Comparison of ENCODE assay signal across 8 mouse cellular contexts in genomic region chr1:172501371-172502144, GRCm38 (mm10). TPM values are rescaled to one million over a fixed set of nuclear protein-coding genes. Genes with fewer than 3 reads are reported as not detected.
DNase-seq lines count a peak whose midpoint lies in the region; ATAC-seq and TF ChIP-seq lines count a peak whose summit lies in the region.

No protein-coding gene starts in this region.

- intact Hi-C loops in left cerebral cortex, postnatal 25 days (cut with DNase I) = no loop called here

- peaks cover 81% of the 10 kb centered on the region for H3K4me1 ChIP-seq in heart, embryonic 10.5 days
- H3K4me1 ChIP-seq in lung, postnatal 0 days (ENCODE audit: insufficient read depth, low read depth, low read length) = peaks cover 26% of the 10 kb centered on the region
- peaks cover 38% of the 10 kb centered on the region for H3K4me1 ChIP-seq in olfactory bulb, adult 2 months (ENCODE audit: control insufficient read depth, insufficient read depth, low read length)

- peak overlapping the region; percentile 90 for H3K9ac ChIP-seq in lung, postnatal 0 days (replicated peaks; ENCODE audit: low read depth)

- peak; percentile 80; the same call in 1 of the 2 replicates for TF ChIP-seq EP300 in lung, postnatal 0 days (IDR thresholded peaks at IDR 0.05)

- WGBS in heart, embryonic 10.5 days = 22% methylated on average over 13 of the region's 13 CpGs
- 8% methylated on average over 13 of the region's 13 CpGs for WGBS in lung, postnatal 0 days
- 35% methylated on average over 13 of the region's 13 CpGs for WGBS in olfactory bulb, adult 2 months

- peak; percentile 94 for DNase-seq in Muller cell, postnatal 12 days (ENCODE audit: inconsistent ontology term)
- peak; percentile 35 for DNase-seq in embryo, embryonic 11 days
- peak; percentile 89 for DNase-seq in heart, embryonic 10.5 days (ENCODE audit: low spot score)
- peak; percentile 58 to 59 for DNase-seq in kidney, adult 8-10 months
- peak; percentile 95 for DNase-seq in lung, postnatal 0 days (ENCODE audit: low spot score)
- no peak for DNase-seq in cerebellum, postnatal 14 days
- DNase-seq in left cerebral cortex, postnatal 25 days (ENCODE audit: low spot score in 2 of 2) = no peak

- H3K27me3 ChIP-seq in heart, embryonic 10.5 days (ENCODE audit: insufficient read depth, poor library complexity, severe bottlenecking) = peaks cover 5% of the 10 kb centered on the region
- no peaks in the 10 kb centered on the region for H3K27me3 ChIP-seq in lung, postnatal 0 days (replicated peaks; ENCODE audit: insufficient read depth, low read length)

- peak; percentile 42 for TF ChIP-seq CTCF in lung, postnatal 0 days (IDR thresholded peaks at IDR 0.05)
- no peak for TF ChIP-seq CTCF in olfactory bulb, adult 2 months (IDR thresholded peaks at IDR 0.05; ENCODE audit: insufficient read depth, low read depth, low read length)

- H3K4me2 ChIP-seq in lung, postnatal 0 days (replicated peaks; ENCODE audit: low read depth, low read length) = peak overlapping the region; percentile 63

- H3K4me3 ChIP-seq in heart, embryonic 10.5 days = peak overlapping the region; percentile 79
- peak overlapping the region; percentile 94 for H3K4me3 ChIP-seq in lung, postnatal 0 days (ENCODE audit: low read depth, low read length)
- H3K4me3 ChIP-seq in olfactory bulb, adult 2 months (ENCODE audit: insufficient read depth, low read depth, low read length) = peak overlapping the region; percentile 28

- H3K36me3 ChIP-seq in heart, embryonic 10.5 days = peaks cover 38% of the 10 kb centered on the region
- H3K36me3 ChIP-seq in lung, postnatal 0 days (ENCODE audit: insufficient read depth, low read length) = peaks cover 18% of the 10 kb centered on the region

- peak; percentile 63 for ATAC-seq in lung, postnatal 0 days

- H3K27ac ChIP-seq in heart, embryonic 10.5 days = peak overlapping the region; percentile 92
- peak overlapping the region; percentile 98 for H3K27ac ChIP-seq in lung, postnatal 0 days (ENCODE audit: low read length)
- no peak overlapping the region for H3K27ac ChIP-seq in olfactory bulb, adult 2 months (ENCODE audit: insufficient read depth, low read depth, low read length)

- no peak for TF ChIP-seq POLR2A in olfactory bulb, adult 2 months (IDR thresholded peaks at IDR 0.05; ENCODE audit: insufficient read depth, low read depth, low read length)

- H3K9me3 ChIP-seq in heart, embryonic 10.5 days = no peaks in the 10 kb centered on the region
- no peaks in the 10 kb centered on the region for H3K9me3 ChIP-seq in lung, postnatal 0 days (ENCODE audit: low read length)

RNA-seq across cellular contexts. Expression of gene Tagln2, which starts 1.7 kb away (rescaled TPM):
- 276 and 315 TPM in 2 replicates for polyA plus RNA-seq in heart, embryonic 10.5 days (2016; fragmentation: Nextera tagmentation; extraction: Ambion mirVana)
- polyA plus RNA-seq in lung, postnatal 0 days (2015; fragmentation: Nextera tagmentation; extraction: Ambion mirVana) = 739 and 823 TPM in 2 replicates
- not detected in 2 replicates for polyA plus RNA-seq in olfactory bulb, adult 2 months (2012; ENCODE audit: insufficient read depth, insufficient read length, low replicate concordance, missing spikeins)
- total RNA-seq in left cerebral cortex, postnatal 25 days (2021) = 10 to 100 TPM in 1 of 2 experiments, 1 to 10 TPM in 1; 10.0 to 10.8 TPM

RNA-seq across cellular contexts. Expression of gene Cfap45, which starts 19.0 kb away (rescaled TPM):
- 1.7 and 2.4 TPM in 2 replicates for polyA plus RNA-seq in heart, embryonic 10.5 days (2016; fragmentation: Nextera tagmentation; extraction: Ambion mirVana)
- polyA plus RNA-seq in lung, postnatal 0 days (2015; fragmentation: Nextera tagmentation; extraction: Ambion mirVana) = 12.2 and 13.1 TPM in 2 replicates
- not detected in 2 replicates for polyA plus RNA-seq in olfactory bulb, adult 2 months (2012; ENCODE audit: insufficient read depth, insufficient read length, low replicate concordance, missing spikeins)
- 1 to 10 TPM; 3.7 to 4.5 TPM for total RNA-seq in left cerebral cortex, postnatal 25 days (2021)

RNA-seq across cellular contexts. Expression of gene Igsf9, which starts 20.0 kb away (rescaled TPM):
- 13.7 and 37.5 TPM in 2 replicates for polyA plus RNA-seq in heart, embryonic 10.5 days (2016; fragmentation: Nextera tagmentation; extraction: Ambion mirVana)
- 1.1 and 1.3 TPM in 2 replicates for polyA plus RNA-seq in lung, postnatal 0 days (2015; fragmentation: Nextera tagmentation; extraction: Ambion mirVana)
- polyA plus RNA-seq in olfactory bulb, adult 2 months (2012; ENCODE audit: insufficient read depth, insufficient read length, low replicate concordance, missing spikeins) = not detected in 2 replicates
- 10 to 100 TPM in 1 of 2 experiments, 1 to 10 TPM in 1; 8.7 to 11.1 TPM for total RNA-seq in left cerebral cortex, postnatal 25 days (2021)

RNA-seq across cellular contexts. Expression of gene Slamf9, which starts 26.4 kb away (rescaled TPM):
- polyA plus RNA-seq in heart, embryonic 10.5 days (2016; fragmentation: Nextera tagmentation; extraction: Ambion mirVana) = 0.92 and 1.1 TPM in 2 replicates
- 4.7 and 5.3 TPM in 2 replicates for polyA plus RNA-seq in lung, postnatal 0 days (2015; fragmentation: Nextera tagmentation; extraction: Ambion mirVana)
- polyA plus RNA-seq in olfactory bulb, adult 2 months (2012; ENCODE audit: insufficient read depth, insufficient read length, low replicate concordance, missing spikeins) = not detected in 2 replicates
- total RNA-seq in left cerebral cortex, postnatal 25 days (2021) = under 1 TPM; 0.41 to 0.46 TPM

RNA-seq across cellular contexts. Expression of gene Vsig8, which starts 54.2 kb away (rescaled TPM):
- polyA plus RNA-seq in heart, embryonic 10.5 days (2016; fragmentation: Nextera tagmentation; extraction: Ambion mirVana) = 0.12 TPM in 1 of 2 replicates, not detected in the other
- 0.39 and 0.44 TPM in 2 replicates for polyA plus RNA-seq in lung, postnatal 0 days (2015; fragmentation: Nextera tagmentation; extraction: Ambion mirVana)
- not detected in 2 replicates for polyA plus RNA-seq in olfactory bulb, adult 2 months (2012; ENCODE audit: insufficient read depth, insufficient read length, low replicate concordance, missing spikeins)
- total RNA-seq in left cerebral cortex, postnatal 25 days (2021) = under 1 TPM; 0.32 to 0.37 TPM

Comparison
In these comparisons a context has a peak if more than half of its experiments do, and no peak if none do; other contexts are left out.
1. DNase-seq: peak in Muller cell, postnatal 12 days (single experiment), embryo, embryonic 11 days (single experiment), heart, embryonic 10.5 days (single experiment), kidney, adult 8-10 months (2 of 2) and lung, postnatal 0 days (single experiment); none in cerebellum, postnatal 14 days (0 of 2) and left cerebral cortex, postnatal 25 days (0 of 2).
2. H3K4me3 ChIP-seq: peak in every context shown above with its lines; median percentile 94 in lung, postnatal 0 days; 79 in heart, embryonic 10.5 days; 28 in olfactory bulb, adult 2 months.